In genomic region chr15:81097456-81097855, GRCm38 (mm10) we compare ENCODE assay signal across 10 mouse cellular contexts.
A peak's percentile ranks its signal among the peaks of the same experiment; 100 is the strongest.
DNase-seq lines count a peak whose midpoint lies in the region; ATAC-seq lines count a peak whose summit lies in the region.
"Had no signal": no experiment of that assay in that cellular context is flagged by ENCODE, and none has a peak within 500 bp of the region (broad histone marks: within the 10 kb centered on the region; RNA-seq: fewer than 3 reads in every experiment).

No protein-coding gene starts in this region.

- ATAC-seq in hindbrain, embryonic 13.5 days (ENCODE audit: low FRiP score) = no peak
- ATAC-seq in hindbrain, embryonic 12.5 days (ENCODE audit: low FRiP score) = no peak
- peak; percentile 63 for ATAC-seq in activated CD4-positive, CD25-positive, alpha-beta regulatory T cell, adult 4 months
- no peak for ATAC-seq in stomach, embryonic 14.5 days (ENCODE audit: insufficient number of reproducible peaks, insufficient read depth, low FRiP score, low read depth)
- ATAC-seq in megakaryocyte-erythroid progenitor cell, adult 5-6 weeks (replicated peaks; ENCODE audit: low FRiP score, low TSS enrichment, poor library complexity, severe bottlenecking) = no peak
- ATAC-seq: hindbrain, embryonic 16.5 days had no signal

- H3K27me3 ChIP-seq in hindbrain, embryonic 13.5 days = no peaks in the 10 kb centered on the region
- no peaks in the 10 kb centered on the region for H3K27me3 ChIP-seq in hindbrain, embryonic 12.5 days
- no peaks in the 10 kb centered on the region for H3K27me3 ChIP-seq in stomach, embryonic 14.5 days (ENCODE audit: control insufficient read depth, insufficient read depth, low read length)
- H3K27me3 ChIP-seq: forebrain, embryonic 12.5 days had no signal

- H3K36me3 ChIP-seq in hindbrain, embryonic 13.5 days = no peaks in the 10 kb centered on the region
- H3K36me3 ChIP-seq in hindbrain, embryonic 12.5 days = no peaks in the 10 kb centered on the region
- H3K36me3 ChIP-seq in stomach, embryonic 14.5 days (ENCODE audit: control insufficient read depth, insufficient read depth, low read length) = no peaks in the 10 kb centered on the region
- H3K36me3 ChIP-seq: forebrain, embryonic 12.5 days had no signal

- H3K27ac ChIP-seq in hindbrain, embryonic 13.5 days = 0 out of 2 replicates have a peak overlapping the region, but pooled peaks have one; percentile 0
- no peak overlapping the region for H3K27ac ChIP-seq in hindbrain, embryonic 12.5 days
- peak overlapping the region; percentile 21; the same call in 1 of the 2 replicates for H3K27ac ChIP-seq in stomach, embryonic 14.5 days (ENCODE audit: low read length)
- H3K27ac ChIP-seq: forebrain, embryonic 12.5 days had no signal

- DNase-seq in CD4-positive helper T cell, adult 2 months (ENCODE audit: low read depth, low spot score) = peak; percentile 84
- no peak for DNase-seq in layer of hippocampus, adult 18-20 months (ENCODE audit: low spot score in 2 of 2)
- no peak for DNase-seq in urinary bladder, postnatal 25 days (ENCODE audit: low spot score)

- WGBS in hindbrain, embryonic 13.5 days = 42% methylated on average over 4 of the region's 4 CpGs
- 48% methylated on average over 4 of the region's 4 CpGs for WGBS in hindbrain, embryonic 12.5 days
- 17% methylated on average over 4 of the region's 4 CpGs for WGBS in stomach, embryonic 14.5 days

- H3K4me3 ChIP-seq in hindbrain, embryonic 13.5 days = no peak overlapping the region
- no peak overlapping the region for H3K4me3 ChIP-seq in hindbrain, embryonic 12.5 days
- no peak overlapping the region for H3K4me3 ChIP-seq in stomach, embryonic 14.5 days (ENCODE audit: low read depth, low read length)
- H3K4me3 ChIP-seq: forebrain, embryonic 12.5 days had no signal

- H3K9ac ChIP-seq in hindbrain, embryonic 13.5 days = no peak overlapping the region
- H3K9ac ChIP-seq in hindbrain, embryonic 12.5 days = no peak overlapping the region
- H3K9ac ChIP-seq in stomach, embryonic 14.5 days (replicated peaks; ENCODE audit: low read depth, low read length) = no peak overlapping the region
- H3K9ac ChIP-seq: forebrain, embryonic 12.5 days had no signal

- peaks cover 8% of the 10 kb centered on the region for H3K4me1 ChIP-seq in hindbrain, embryonic 13.5 days (replicated peaks)
- peaks cover 3% of the 10 kb centered on the region for H3K4me1 ChIP-seq in hindbrain, embryonic 12.5 days
- peaks cover 23% of the 10 kb centered on the region for H3K4me1 ChIP-seq in stomach, embryonic 14.5 days (ENCODE audit: control insufficient read depth, insufficient read depth, low read length)

- no peak overlapping the region for H3K4me2 ChIP-seq in hindbrain, embryonic 13.5 days
- H3K4me2 ChIP-seq in hindbrain, embryonic 12.5 days (replicated peaks) = no peak overlapping the region
- H3K4me2 ChIP-seq in stomach, embryonic 14.5 days (replicated peaks; ENCODE audit: low read depth, low read length) = no peak overlapping the region
- H3K4me2 ChIP-seq: forebrain, embryonic 12.5 days had no signal

- no peaks in the 10 kb centered on the region for H3K9me3 ChIP-seq in hindbrain, embryonic 13.5 days
- H3K9me3 ChIP-seq in hindbrain, embryonic 12.5 days (replicated peaks) = no peaks in the 10 kb centered on the region
- H3K9me3 ChIP-seq in stomach, embryonic 14.5 days (ENCODE audit: control insufficient read depth, low read depth, low read length) = no peaks in the 10 kb centered on the region
- H3K9me3 ChIP-seq: forebrain, embryonic 12.5 days had no signal
